Mouse (Mus musculus) embryo, embryonic 11.5 days (tissue): ENCODE measurements around the gene Gtf3c6.
A peak's percentile ranks its signal among the peaks of the same experiment; 100 is the strongest.

Experiments
- DNase-seq: peaks from one replicate; pipeline ENCODE4 v3.0.0-alpha.2; 2012; ENCODE audit warnings: low read depth, low spot score

Gene Gtf3c6

DNA sequence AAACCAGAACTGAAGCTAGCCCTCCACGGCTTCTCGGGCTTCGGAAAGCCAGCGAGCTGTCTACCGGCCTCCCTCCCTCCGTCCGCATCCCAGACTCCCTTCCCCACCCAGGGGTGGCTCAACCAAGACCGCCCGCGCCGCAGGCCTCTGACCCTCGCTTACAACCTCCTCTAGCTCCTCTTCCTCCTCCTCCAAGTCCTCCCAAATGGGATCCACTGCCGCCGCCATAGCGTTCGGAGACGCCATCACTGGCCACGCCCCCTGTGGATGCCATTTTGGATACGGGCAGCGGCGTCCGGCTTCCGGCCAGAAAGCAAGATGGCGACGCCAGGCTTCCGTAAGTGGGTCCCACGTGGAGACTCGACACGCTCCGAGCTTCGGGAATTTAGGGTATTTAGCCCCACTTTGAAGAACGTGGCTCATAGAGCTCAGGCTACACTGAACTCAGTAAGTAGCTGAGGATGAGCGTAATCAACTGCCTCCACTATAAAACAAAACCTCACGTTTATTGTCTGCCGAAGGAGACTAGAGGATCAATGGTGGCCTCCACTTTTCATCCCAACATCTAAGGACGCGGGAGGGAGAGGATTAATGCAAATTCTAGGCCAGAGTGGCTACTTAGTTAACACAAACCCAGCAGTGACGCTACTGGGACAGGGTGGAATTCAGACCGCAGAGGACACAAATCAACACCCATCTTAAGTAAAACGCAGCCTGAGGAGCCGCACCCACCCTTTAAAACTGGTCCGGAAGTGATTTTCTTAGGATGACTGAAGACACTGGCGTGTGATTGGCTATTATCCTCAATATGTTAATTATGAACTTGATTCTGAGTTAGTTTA is at the start of gene Gtf3c6:
Gene Gtf3c6, minus strand, starts transcription at position 695 of the 842 bp plus-strand sequence.
- peak; percentile 90 for DNase-seq

DNA sequence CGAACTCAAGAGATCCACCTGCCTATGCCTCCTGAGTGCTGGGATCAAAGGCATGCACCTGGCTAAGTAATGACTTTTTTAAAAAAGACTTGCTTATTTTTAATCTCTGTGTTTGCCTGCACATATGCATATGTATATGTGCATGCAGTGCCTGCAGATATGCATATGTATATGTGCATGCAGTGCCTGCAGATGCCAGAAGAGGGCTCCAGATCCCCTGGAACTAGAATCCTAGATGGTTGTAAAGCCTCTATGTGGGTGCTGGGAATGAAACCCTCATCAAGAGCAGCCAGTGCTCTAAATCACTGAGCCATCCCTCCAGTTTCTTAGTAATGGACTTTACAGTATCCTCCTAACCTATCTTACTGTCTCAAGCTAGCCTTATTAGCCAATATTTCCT is 48.1 kb upstream of the Gtf3c6 start:
- no peak for DNase-seq

DNA sequence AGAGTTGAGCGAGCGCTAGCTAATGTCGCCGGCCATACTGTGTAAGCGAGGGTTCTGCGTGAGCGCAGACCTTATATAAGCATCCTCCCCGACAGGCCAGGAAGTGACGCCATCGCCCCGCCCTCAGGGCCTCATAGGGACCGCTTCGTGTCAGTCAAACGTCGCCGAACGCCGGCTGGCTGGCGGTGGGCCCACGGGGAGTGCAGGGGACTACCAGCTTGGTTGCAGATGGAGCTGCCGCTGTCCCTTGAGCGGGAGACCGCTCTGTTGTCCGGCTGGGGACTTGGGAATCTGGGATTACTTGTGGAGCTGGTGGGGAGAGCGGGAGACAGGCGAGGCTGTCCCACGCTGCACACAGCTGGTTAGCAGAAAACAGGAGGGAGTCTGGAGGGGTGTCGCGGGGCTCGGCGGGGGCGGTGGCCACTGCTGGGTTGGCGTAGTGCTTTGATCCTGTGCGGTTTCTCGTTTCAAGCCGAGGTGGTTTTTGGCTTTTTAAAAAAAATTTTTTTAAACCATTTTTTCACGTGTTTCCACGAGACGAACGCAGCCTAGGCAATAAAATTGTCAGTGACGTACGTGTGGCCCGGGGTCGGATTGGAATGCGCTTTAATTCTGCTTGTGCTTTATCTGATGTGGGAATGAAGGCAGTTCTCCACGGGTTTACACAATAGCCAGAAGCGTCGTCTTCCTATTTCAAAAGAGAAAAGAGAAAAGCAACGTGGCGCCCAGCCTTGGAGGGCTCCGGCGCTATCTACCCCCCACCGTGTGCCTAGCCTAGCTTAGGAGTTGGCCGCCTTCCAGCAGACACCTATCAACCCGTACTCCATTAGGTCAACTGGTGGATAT is 44.5 kb upstream of the Gtf3c6 start, which contains the start of gene Amd1:
Gene Amd1, minus strand, starts transcription at position 47 of the 846 bp plus-strand sequence.
- DNase-seq: peak; percentile 98

DNA sequence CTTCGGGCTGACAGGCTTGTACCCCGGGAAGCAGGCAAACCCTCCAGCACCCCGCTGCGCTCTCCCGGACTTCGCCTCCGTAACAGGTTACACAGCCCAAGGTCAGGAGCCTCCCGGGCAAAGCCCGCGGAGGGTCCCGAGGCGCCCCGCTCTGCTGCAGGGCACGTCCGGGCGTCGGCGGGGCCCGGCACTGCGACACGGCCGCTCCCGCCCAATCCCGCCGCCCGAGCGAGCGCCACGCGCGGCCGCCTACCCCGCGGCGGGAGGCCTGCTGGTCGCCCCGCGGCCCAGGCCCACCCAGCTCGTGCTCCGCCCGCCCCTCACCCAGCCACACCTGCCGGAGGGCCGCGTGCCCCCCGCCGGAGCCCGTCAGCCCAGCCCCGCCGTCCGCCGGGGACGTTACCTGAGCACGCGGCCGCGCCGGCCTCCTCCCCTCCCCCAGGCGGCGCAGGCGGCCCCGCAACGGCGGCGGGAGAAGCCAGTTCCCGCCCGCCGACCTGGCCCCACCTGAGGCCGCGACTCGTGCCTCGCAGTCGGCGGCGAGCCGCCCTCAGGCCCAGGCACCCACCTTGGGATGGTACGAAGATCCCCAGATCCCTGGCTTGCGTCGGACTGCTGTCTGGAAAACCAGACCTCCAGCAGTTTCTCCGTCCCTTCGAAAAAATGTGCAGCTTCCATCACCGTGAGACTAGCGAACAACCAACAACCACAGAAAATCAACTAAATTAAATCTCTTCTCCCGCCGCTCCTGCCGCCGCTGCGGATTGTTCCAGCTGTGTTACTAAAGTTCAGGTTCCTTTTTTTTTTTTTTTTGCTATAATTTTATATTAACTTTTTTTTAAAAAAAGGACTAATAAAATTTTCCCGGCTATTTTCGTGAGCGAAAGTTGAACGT is 43.5 kb upstream of the Gtf3c6 start:
- DNase-seq: peak; percentile 17

DNA sequence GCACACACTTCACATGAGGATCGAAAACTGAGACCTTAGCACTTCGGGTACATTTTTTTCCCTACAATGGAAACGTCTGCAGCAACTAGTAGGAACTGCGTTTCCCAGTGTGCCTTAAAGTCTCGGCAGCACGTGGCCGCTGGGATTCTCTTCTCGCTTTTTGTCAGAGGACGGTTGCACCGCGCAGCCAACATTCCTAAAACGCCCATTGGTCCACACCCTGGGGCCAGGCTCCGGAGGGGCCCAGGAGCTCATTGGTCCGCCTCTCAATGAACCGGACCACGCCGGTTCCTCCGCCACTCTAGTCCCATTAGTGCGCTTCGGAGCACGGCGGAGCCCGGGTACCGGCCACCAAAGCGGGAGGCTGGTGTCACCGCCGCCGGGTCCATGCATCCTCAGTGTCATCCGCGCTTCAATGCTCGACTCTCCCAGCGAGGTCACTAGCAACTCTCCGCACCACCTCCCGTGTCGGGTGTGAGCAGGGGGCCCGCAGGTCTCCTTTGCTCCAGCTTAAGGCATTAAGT is 42.8 kb upstream of the Gtf3c6 start:
- DNase-seq: peak; percentile 79

DNA sequence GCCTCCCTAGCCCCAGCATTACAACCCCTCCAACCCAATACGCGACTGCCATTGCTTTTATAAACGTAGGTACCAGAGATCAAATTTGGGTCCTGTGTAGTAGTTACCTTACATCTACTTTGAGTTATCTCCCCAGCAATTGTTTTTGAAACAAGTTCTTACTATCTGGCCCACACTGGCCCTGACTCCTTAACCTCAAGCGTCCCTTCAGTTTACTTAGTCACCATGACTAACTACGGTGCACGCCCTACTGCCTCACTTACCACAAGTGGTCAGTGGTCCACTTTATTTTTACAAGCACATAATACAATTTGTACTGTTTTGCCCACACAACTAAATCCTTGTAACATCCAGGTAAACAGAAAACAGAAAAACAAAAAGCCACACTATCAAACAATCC is 34.7 kb upstream of the Gtf3c6 start:
- DNase-seq: no peak

DNA sequence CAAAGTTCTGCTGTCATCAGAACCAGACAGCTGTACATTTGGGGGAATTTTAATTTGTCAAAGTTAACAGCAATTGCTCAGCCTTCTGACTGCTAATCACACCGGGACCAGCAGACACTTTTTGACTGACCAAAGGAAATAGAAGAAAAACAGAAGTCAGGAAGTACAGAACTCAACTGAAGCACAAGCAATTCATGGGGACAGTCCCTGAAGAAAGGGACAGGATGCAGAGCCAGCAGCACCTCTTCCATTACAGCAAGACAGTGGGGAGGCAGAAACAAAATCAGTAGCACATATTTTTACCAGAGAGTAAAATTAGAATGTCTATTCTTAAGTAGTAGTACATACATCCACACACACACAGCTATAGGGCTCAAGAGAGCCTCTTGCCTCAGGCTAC is 28.9 kb upstream of the Gtf3c6 start:
- no peak for DNase-seq

DNA sequence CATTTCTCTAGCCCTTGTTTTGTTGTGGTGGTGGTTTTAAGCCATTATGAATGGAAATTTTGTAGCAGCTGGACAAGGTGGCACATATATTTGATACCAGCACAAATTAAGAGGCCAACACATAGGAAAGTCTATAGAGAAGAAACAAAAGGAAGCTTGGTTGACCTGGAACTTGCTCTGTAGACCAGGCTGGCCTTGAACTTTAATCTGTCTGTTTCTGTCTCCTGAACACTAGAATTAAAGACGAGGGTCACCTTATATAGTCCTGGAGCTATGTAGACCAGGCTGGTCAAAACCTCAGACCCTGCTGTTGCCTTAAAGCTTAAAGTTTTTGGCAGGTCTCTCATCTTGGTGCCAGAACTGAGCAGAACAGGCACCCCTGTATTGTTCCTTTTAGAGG is 27.7 kb upstream of the Gtf3c6 start:
- DNase-seq: no peak

DNA sequence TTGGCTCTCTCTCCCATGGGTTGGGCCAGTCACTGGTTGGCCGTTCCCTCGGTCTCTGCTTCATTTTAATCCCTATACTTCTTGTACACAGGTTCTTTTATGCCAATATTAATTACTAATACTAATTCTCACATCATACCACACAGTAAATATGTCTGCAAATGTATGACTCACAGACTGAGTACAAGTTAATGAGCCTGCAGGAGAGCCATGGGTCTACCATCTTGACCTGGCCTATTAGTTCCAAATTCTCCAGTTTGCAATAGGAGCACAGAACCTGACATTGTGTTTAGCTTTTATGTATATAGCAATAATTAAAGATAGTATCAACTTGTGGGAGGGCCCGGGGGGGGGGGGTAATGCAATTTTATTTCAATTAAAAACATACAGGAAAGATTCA is 27.1 kb upstream of the Gtf3c6 start:
- no peak for DNase-seq

DNA sequence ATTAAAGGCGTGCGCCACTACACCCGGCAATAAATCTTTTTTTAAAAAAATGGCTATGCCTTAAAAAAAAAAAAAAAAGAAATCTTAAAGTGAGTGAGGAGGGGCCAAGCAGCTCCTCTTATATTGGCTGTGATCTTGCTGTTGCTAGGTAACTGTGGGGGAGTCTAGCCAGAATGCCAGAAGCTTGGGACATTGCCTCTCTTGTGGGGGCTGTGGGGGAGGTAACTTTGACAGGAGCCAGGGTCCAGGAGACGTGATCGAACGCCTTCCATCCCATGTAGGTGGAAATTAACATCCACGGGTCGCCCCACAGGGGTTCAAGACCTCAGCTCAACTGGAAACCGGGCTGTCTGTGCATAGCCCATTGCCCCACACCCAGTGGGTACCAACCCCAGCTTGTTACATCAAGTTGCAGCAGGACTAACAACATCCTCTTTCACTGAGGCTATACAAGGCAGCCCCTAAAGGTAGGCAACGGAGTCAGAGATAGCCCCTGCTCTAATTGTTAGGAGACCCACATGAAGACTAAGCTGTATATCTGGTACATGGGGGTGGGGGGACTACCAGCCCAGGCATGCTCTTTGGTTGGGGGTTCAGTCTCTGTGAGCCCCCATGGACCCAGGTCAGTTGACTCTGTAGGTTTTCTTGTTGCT is 26.4 kb upstream of the Gtf3c6 start:
- no peak for DNase-seq

DNA sequence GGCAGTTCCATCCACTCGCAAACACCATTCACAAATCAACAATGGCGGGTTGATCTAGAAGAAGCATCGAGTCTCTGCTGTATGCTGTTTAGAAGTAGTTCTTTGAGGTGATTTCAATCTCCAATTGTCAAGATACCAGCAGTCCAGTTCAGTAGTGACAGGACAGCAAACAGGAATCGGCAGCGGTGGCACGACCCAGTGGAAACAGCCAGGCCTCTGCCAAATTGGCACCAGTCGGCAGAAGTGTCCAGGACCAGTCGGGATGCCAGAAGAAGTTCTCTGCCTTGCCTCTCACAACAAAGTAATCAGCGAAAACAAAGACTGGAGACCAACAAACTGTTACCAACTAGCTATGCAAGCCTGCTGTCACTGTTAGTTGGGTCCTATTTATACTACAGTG is 25.7 kb upstream of the Gtf3c6 start:
- no peak for DNase-seq

DNA sequence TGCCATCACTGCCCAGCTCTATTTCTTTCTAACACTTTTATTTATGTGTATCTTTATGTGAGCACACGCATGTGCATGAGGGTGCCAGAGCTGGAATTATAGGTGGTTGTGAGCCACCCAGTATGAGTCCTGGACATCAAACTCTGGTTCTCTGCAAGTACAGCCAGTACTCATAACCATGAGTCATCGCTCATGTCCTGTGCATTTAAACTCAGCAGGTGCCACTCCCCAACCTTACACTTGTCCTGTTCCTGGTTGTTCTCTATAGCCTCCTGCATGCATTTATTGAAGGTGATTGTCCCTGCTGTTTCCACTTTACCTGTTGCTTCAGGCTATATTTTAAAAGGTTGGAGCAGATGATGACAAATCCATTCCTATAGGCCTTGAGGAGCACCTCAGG is 23.7 kb upstream of the Gtf3c6 start:
- DNase-seq: no peak

DNA sequence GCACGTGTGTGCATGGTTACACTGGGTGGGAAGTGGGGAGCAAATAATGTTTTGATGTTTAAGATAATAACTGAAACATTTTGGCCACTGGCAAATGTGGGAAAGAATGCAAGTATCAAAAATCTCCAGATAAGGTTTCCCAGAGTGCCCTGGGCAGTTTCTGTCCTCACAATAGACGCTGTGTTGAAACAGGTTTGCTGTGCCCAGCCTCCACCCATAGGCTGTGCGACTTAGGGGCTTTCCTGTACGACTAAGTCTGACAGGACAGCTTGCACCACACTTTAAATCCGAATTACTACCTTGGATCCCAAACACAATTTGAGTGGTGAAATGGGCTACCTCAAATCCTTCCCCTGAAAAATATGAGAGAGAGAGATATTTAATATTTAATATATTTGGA is 20.4 kb upstream of the Gtf3c6 start:
- DNase-seq: no peak

DNA sequence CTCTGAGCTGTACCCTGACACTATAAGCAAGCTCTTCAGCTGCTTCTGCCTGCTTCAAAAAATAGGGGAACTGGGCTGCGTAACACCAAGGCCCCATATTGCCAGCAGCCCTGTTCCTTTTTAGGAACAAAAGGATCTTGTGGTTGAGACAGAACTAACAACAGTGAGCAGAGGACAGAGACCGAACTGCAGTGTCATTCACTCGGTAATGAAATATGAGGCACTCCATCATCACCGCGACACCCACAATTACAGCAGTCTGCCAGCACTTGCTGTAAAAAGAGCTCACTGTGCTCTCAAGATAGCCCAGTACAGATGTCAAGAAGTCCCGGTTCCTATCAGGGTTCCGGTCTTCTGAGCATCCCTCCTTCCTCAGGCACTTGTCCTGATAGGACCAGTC is 18.1 kb upstream of the Gtf3c6 start:
- no peak for DNase-seq

DNA sequence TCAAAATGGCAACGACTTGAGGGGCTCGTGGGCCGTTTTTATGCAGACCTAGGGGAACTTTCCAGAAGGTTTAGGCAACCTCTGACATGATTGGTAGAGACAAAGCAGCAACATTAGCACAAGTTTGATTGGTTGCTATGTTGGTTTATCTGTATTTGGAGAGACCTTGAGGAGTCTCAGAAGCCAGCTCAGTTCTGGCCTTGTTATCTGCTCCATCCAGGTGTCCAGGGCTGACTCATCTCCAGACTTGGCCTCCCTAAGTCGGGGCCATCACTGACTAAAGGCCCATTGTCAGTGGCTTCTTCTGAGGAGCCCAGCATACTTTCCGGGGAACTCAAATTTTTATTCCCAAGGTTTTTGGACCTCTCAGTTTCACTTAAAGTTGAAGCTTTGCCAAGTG is 16.0 kb upstream of the Gtf3c6 start:
- DNase-seq: no peak

DNA sequence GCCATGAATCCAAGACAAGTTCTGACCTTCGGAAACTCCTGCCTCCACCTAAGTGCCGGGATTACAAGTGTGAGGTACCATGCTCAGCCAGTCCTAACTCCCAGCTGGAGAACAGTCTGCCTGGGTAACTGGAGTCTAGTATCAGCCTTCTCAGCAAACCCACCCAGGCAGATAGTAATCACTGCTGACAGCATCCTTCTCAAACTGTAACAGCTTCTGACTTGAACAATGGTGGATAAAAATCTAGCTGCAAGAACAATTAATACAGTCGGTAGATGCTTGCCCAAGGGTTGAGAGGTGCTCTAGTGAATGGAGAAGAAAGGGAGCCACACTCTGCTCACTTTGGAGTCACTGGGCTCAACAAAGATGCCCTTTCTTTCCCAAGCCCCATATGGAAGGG is 13.3 kb upstream of the Gtf3c6 start:
- no peak for DNase-seq

DNA sequence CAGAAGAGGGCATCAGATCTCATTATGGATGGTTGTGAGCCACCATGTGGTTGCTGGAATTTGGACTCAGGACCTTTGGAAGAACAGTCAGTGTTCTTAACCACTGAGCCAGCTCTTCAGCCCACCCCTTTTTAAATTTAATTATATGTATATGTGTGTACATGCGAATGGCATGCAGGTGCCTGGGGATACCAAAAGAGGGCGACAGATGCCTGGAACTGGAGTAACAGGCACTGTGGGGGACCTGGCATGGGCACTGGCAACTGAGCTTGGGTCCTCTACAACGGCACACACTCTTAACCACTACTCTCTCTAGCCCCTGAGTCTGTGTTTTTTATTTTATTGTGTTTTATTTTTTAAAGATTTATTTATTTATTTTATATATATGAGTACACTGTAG is 7.0 kb upstream of the Gtf3c6 start:
- no peak for DNase-seq

DNA sequence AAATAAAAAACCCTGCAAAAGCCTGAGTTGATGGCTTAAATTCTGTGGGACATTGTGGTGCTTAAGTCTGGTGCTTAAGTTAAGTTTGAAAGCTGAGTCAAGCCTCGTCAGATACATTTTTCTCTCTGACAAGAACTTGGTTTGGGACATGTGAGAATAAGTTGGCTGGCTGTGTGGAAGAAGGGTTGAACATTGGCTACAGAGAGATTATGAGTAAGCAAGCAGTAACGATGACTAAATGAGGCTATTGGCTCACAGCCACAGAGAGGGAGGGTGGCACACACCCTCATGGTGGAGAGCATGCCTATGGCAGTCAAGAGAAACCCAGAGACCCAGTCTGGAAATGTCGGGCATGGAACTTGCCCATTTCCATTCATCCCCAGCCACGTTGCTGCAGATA is 5.8 kb upstream of the Gtf3c6 start:
- no peak for DNase-seq

DNA sequence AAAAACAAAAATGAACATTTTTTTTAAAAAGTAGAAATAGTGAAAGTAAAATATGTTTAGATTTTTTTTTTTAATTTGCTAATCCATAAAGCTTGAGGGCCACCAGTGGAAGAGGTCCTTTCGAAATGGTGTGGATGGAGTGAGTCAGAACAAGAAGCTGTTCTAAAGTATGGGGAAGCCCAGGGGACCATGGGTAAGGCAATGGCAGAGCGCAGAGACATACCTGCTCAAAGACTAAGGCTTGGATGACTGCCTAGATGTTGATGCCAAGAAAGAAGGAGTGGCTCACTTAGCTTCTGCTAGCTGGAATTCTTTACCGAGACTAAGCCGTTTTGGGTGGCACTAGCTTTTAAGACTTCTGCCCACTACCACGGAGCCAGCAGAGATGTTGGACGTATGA is 4.3 kb upstream of the Gtf3c6 start:
- no peak for DNase-seq

DNA sequence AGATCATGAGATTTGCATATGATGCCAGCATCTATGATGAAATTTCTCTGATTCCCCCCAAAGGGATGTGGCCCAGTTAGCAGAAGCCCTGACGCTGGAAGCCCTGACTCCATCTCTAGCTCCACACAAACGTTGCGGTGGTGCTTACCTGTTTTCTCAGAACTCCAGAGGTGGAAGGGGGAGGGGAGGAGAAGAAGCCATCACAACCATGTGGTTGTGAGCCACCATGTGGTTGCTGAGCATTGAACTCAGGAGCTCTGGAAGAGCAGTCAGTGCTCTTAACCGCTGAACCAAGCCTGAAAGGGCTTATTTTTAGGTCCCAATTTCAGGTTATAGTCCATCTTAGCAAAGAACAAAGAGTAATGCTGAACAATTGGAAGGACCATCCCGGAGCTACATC is 2.4 kb upstream of the Gtf3c6 start:
- DNase-seq: no peak

DNA sequence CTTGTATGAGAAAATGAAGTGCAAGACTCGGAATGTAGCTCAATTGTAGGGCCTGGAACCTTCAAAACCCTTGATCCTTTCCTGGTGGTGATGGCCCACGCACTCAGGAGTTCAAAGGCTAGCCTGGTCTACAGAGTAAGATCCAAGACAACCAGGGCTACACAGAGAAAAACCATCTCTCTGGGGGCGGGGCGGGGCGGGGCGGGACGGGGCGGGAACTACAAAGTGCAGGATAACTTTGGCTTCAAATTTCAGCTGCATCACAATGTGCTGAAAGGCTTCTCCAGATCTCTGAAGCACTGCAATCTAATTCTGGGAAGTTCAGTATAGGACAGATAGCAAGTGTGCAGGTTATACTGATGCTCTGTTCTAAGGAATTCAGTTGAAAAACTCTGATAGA is 1.6 kb upstream of the Gtf3c6 start:
- DNase-seq: no peak
